Mouse (Mus musculus): Measurements from ENCODE around the gene Gna15.
A peak's percentile ranks its signal among the peaks of the same experiment; 100 is the strongest.

The Gna15 gene

DNA sequence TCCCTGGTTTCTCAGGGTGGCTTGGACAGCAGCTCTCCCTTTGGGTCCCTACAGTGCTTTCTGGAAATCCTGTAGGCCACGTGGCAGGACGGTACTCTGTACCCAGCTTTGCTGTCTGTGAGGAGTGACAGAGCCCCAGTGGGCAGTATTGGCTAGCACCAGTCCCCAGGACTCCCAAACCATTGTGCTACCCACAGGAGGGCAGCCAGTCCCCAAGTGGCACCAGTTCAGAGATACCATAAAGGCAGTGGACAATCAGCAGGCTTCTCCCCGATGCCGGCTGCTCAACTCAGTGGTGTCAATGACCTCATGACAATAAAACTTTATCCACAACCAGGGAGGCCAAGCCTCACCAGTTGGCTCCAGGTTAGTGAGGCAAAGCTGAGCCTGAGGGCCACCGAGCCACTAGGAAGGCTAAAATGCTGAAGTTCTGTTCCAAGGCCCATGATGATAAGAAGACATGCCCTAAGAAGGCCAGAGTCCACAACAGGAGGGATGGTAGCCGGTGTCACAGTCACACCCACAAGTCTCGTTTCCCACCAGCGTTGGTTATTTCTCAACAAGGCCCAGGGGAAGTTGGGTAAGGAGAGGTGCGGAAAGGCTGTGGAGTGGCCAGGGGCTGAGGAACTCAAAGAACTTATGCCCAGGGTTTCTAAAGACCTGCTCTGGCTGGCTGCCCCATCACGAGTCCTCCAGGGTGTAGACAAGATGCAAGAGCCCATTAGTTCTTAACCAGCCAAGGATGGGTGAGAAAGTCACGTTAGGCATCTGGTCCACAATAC lies 29.6 kb downstream of the Gna15 start:
- peak; percentile 23 for DNase-seq

DNA sequence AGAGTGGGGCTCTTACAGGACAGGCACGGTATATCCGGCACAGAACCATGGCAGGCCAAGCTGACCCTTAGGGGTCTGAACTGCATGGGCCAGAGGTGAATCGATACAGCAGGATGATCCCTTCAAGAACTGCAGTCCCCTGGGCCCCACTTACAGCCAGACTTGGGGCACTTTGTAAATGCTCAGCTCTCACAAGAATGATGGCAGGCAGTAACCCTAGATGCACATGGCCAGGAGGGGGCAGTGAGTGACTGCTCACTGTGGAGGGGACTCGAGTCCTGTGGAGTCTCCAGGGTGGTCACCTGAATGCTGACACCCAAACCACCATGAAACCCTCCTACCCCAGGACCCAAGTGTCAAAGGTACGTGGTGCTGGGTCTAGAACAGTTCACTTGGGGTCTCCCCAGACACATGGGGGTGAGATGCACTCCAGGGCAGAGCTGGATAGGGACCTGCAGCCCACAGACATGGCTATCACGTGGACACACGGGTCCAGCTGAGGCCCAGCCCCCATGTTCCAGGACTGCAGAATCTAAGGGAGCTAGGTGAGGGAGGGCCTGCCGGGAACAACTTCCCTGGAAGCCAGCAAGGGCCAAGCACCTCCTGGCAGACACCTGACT lies 30.3 kb downstream of the Gna15 start:
- peak; percentile 22 for DNase-seq

DNA sequence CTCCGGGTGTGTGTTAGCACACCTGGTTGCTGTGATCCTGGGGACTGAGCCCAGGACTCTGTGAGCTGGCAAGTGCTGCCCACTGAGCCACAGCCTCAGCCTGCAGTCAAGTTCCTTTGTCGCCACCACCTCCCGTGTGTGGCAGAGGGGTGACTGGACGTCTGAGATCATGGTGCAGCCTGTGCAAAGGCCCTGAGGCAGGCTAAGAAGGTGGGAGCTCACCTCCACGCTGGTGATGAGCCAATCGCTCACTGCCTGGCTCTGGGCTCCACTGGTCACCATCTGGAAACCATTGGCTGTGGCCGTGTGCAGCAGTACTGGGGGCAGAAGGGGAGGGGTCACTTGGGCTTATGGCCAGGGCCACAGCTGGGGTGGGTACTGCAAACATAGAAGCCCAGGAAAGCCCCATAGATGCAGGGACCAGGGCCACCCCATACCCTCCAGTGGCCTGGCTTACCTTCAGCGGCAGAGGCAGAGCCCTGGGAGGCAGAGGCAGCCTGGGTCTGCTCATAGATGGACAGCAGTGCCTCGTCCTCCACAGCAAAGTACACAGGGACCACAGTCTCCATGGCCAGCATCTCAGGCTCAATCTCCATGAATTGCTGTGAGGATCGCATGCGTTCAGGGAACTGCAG lies 31.3 kb downstream of the Gna15 start:
- peak; percentile 25 for DNase-seq

DNA sequence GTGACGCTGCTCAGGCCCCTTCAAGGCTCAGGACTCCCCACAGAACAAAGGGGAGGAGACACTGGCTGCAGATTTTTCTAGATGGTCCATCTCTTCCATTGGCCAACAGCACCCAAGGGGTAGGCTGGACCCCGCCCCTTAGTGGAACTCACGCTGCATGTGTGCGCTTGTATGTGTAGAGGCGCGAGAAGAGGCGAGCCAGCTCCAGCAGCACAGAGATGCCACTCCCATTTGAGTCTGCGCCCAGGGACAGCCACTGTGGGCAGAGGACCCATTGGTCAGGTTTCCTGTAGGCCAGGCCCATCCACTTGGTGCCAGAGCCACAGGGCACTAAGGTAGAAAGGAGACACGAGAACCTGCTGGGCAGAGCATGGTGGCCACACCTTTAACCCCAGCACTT lies 33.0 kb downstream of the Gna15 start:
- no peak for DNase-seq

DNA sequence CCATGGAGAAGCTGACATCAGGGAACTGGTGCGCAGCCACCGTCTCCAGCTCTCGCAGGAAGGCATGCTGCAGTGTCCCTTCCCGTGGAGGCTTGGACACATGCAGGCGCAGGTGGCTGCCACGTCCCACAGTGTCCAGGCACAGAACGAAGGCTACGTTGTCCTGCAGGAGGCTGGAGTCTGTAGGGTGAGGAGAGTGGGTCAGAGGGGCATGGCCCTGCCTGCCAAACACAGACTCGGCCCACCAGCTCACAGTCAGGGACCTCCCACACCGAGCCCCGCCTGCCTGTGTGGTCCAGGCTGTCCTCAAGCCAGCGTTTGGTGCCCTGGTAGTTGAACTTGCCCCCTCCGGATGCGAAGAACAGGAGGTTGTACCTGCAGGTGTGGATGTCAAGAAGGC lies 34.1 kb downstream of the Gna15 start:
- no peak for DNase-seq

DNA sequence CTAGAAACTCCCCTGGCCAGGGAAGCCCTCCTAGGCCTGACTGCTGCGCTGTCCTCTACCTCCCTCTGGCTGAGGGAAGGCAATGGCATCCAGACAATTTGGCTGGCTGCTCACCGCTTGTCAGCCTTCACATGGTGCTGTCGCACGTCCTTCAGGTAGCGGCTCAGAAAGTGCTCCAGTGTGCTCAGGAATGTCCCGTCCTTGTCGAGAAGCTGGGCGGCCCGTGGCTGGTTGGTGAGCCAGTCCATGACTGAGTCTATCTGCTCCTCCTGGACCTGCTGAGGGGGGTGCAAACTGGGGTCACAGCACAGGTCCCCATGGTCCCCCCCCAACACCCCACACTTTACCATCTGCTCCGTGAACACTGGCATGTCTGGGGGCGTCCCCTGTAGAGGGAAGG lies 35.9 kb downstream of the Gna15 start:
- no peak for DNase-seq

DNA sequence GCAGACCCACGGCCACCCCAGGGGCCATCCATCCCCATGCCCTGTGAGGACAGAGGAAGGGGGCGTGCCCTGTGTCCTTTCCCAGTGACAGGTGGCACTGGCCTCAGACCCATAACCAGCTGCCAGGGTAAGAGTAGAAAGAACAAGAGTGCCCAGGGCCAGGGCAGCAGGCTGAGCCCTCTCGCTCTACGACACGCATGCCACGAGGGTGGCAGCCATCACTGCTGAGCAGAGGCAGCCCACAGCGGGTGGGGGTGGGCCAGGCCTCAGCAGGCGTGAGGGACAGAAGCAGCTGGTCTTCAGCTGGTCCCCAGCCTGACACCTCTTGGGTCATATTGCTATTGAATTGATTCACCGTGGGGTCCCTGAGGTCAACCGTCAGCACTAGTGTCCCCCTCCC lies 37.5 kb downstream of the Gna15 start:
- DNase-seq = no peak

DNA sequence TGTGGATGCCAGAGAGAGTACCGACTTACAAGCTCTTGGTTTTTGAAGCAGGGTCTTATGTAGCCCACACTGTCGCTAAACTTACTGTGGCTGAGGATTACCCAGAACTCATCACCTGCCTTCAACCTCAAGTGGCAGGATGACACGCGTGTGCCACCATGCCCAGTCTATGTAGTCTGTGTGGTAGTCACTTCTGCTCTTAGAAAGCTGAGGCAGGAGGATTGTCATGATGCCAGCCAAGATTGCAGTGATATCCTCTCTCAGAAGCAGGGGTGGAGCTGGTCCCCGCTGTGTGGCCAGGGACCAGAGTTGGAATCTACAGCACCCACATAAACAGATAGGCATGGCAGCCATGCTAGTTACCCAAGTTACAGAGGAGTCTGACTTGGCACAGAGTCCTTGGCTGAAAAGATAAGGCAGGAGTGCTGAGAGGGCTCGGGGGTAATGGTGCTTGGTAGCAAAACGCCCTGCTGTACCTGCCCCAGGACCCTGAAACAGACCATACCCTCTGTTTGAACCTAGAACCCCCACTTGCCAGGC lies 38.5 kb downstream of the Gna15 start:
- no peak for DNase-seq

DNA sequence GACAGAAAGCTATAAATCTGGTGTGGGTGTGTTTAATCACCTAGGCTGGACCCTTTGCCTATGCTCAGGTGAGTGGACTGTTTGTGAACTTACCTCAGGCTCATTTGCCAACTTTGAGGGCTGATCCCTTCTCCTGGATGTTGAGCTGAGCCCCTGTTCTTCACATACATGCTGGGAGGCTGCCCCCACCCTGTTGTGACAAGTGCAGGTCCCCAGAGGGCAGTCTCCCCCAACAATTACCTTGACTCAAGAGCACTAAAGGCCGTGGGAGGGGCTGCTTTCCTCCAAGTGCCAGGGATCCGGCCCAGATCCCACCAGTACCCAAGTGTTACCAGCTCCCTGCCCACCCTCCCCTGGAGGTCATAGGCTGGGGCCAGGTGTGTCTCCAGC lies 39.0 kb downstream of the Gna15 start:
- no peak for DNase-seq

DNA sequence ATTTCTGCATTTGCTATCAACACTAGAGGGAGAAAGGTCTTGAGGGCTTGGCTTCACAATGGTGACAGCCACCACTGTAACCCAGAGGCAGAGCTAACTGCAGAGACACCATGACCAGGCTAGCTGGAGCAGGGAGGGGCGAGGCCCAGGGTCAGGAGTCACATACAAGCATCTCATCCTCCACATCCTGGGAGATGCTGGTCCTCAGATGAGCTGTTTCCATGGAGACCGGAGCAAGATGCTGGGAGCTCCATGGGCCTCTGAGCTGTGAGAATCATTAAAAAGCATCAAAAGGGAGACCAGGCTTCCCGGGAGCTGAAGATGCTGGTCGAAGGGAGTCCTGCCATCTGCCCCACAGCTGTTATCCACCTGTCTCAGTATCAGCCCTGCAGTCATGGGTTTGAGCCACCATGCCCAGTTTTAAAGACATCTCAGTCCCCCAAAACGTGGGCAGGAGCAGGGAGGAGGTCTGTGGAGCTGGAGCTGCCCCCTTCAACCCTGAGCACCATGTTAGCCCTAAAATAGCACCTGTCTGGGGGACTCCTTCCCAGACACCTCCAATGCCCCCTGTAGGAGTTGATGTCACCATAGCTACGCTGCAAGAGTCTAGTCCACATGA lies 39.5 kb downstream of the Gna15 start:
- no peak for DNase-seq

DNA sequence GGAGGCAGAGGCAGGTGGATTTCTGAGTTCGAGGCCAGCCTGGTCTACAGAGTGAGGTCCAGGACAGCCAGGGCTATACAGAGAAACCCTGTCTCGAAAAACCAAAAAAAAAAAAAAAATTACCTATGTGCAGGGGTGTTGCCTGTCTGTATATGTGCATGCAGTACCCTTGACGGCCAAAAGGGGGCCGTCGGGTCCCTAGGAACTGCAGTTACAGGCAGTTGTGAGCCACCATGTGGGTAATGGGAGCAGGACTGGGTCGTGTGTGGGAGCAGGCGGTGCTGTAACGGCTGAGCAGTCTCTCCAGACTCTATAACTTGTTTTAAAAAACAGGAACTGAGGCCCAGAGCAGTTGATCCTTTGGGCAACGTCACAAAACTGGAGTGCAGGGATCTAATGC lies 40.0 kb downstream of the Gna15 start:
- no peak for DNase-seq

DNA sequence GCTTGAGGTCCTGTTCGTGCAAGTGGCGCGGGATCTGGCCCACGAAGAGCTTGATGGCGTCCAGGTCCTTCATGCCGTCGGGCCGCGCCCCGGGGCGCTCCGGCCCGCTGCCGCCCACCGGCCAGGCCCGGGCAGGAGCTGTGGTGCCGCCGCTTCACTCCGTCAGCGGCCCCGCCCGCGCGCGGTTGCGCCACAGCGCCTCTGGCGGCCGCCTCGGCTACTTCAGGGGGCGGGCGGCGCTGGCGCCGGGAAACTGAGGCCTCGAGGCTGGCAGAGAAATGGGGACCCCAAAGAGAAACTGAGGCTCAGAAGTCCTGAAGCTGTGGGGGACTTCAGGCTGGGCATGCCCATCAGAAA lies 41.5 kb downstream of the Gna15 start, which contains the start of gene Celf5:
Gene Celf5 (minus strand): TSS at position 177 of the 357 bp plus-strand sequence.
- peak; percentile 80 for DNase-seq

DNA sequence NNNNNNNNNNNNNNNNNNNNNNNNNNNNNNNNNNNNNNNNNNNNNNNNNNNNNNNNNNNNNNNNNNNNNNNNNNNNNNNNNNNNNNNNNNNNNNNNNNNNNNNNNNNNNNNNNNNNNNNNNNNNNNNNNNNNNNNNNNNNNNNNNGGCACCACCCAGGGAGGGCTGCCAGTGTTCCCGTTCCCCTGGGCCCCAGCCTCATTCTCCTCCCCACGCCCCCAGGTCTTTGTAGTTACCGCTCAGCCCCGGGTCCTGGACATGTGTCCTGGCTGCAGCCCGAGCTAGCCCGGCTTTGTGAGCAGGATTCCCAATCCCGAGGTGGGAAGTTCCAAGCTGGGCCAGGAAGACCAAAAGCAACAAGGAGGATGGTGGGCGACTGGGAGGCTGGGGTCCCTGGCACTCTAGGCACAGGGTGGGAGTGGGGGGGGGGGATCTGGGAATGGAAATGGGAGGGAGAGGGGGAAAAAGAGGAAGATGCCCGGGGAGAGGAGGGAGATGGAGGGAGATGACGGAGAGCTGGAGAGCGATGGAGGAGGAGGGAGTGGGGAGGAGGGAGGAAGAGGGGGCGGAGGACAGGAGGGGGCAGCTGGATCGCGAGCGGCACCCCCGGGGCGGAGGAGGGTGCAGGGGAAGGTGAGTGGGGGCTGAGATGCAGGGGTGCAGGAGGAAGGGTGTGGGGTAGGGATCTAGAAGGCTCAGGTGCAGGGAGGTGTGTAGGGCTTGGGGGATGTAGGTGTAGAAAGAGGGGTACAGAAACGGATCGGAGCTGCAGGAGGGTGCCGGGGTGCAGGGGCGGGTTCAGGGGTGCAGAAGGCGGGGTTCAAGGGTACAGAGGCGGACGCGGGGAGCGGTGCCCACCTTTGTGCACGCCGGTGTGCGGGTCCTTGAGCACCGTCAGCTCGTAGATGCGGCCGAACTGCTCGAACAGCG lies 42.2 kb downstream of the Gna15 start:
- DNase-seq = no peak

DNA sequence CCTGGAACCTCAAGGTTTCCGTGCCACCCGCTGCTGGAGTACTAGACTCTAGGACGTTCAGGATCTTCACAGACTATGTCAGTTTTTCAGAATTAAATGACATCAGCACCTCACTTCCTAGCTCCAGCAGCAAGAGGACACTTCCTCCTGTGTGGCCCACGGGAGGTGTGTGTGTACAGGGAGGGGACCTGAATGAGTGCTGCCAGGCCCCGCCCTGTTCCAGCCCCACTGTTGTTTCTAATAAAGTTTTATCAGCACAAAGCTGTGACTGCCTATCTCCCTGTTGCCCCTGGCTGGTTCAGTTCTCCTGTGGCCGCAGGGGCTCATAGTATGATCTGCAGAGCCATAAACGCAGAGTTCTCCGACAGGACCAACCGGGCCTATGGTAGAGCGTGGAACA lies 49.6 kb downstream of the Gna15 start:
- no peak for DNase-seq

DNA sequence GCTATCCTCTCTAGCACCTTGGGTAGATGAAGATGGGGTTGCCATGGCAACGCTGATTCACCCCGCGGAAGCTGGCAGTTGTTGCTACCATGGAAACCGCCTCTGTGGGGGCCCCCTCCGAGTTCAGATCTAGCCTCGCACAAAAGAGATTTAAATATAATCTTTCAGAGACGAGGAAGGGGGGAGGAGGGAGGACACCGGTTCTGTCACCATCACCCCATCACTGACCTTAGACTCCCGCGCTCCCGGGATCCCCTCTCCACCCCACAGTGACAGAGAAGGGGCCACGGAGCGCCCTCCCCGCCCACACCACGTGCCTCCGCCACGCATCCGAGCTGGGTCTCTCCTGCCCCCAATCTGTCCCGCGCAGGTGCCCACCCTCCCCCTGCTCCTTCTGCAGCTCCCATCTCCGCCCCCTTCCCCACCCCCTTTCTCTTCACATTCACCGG lies 51.0 kb downstream of the Gna15 start:
- DNase-seq = peak; percentile 56

DNA sequence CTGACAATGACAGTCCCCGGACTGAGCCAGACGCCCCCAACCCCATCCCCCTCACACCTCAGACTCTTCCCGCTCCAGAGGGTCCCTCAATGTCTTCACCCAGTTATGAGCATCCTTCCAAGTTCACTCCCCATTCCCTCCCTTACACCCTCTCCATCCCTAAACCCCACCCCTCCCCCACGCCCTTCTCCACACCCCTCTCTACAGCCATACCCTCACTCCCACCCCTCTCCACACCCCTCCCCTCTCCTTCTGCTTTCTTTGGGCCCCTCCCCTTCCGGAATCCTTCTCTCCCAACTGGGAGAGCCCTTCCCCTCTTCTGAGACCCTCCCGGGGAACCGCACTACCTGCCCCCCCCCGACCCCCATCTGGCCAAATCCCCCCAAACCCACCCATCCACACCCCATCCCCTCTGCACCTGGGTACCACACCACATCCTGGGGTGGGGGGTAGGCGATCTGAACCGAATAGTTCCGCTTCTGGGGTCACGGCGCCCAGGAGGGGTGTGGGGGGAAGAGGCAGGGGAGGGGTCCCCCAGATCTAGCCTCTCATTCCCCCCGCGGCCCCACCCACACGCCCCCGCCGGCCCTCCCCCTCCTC lies 51.5 kb downstream of the Gna15 start:
- DNase-seq = no peak

DNA sequence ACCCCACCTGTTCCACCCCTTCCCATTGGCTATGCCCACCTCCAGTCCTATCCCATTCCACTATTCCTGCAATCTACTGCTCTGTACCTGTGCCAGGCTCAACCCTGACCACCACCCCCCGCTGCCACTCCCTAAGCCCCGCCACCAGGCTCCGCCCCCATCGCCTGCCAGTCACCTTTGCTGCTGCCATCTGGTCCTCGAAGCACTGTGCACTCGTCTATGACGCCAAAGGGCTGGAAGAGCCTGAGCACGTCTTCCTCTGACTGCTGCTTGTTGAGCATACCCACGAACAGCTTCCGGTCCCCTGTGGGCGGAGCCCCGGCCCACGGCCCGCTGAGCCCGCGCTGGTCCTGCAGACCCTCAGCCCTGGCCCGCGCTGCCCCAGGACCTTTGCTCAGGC lies 53.6 kb downstream of the Gna15 start:
- DNase-seq = no peak

DNA sequence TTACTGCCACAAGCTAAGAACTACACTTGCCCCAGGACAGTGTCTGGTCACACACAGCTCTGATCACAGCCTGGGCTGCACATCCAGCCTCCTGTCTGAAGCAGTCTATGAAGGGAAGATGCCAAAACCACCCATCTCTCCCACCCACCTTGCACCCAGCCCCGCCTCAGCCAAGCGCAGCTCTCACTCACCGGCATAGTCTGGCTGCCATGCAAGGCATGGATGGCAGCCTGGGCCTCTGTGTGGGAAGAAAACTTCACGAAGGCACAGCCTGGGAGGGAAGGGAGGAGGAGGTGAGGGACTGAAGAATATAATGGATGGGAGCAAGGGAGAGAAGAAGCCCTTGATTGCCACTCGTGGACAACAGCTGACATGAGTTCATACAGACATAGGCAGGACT lies 54.8 kb downstream of the Gna15 start:
- DNase-seq = peak; percentile 10

DNA sequence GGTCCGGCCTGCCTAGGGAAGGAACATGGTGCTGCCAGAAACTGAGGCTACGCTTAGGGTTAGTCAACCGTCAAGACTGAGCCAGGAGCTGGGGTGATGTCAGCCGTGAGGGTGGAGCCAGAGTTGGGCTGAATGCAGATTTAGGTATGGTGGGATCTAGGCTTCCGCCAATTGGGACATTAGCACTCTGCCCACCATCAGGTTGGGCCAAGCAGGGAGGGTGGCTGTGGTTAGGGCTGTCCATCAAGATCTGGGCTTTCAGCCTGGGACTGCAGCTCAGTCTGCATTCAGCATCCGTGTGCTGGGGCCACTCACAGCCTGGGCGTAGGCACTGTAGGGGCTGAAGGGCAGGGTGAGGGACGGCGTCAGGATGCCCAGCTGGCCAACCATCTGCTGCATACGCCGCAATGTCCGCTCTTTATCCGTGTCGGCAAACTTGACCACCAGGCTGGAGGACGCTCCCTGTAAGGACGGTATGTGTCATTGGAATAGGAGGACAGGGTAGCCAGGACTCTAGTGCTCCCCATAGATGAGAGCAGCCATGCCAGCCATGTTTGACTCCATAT lies 56.3 kb downstream of the Gna15 start:
- peak; percentile 20 for DNase-seq

DNA sequence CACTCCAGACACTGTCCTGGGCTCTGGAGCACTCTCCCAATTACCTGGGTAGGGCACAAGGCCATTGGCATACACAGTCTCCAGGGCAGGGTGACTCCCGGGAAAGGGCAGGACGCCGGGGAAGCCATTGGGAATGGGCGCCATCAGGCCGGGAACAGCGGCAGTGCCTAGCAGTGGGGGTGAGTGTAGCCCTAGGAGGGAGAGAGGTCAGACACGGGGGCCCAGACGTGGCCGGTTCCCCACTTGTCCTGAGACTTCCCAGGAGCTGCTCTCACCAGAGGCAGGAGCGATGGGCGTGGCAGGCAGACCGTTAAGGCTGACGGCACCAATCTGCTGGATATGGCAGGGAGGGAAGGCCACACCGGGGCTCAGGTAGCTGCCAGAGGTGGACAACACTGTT lies 57.1 kb downstream of the Gna15 start:
- DNase-seq = peak; percentile 15

DNA sequence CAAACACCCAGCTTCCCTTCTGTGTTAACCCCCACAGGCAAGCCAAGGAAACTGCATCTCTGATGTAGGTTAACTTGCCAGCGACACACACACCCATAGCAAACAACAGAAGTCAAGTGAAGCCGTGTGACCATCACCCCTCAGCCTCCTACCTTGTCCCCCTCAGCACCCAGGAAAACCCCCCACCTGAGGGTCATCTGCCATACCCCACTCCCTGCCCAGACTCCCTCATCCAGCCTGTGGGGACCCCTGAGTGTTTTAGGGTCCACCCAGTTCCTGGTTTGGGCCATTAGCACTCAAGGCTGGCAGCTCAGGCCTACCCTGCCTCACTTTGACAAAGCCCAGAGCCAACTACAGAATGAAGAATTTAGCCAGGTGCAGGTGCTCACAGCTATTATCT lies 58.0 kb downstream of the Gna15 start:
- DNase-seq = no peak

DNA sequence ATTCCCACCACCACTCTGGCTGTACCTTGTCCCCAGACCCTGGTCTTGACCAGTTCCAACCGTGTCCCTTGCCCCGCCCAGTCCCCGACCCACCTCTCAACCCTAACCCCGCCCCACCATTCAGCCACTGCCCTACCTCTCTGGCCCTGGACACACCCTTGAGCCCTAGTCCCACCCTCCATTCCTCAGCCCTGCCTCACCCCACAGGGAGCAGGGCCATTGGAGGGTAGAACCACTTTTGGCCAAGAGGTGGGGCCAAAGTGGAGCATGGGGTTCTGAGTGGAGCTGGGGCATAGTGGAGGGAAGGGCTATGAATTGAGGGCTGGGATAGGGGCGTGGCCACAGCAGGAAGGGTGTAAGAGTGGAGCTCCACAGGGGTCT lies 58.8 kb downstream of the Gna15 start:
- DNase-seq = peak; percentile 5
